Mouse (Mus musculus) erythroblast, embryonic 14.5 days (primary cell): ENCODE data around the gene Myh10.

Experiments
- GATA1 ChIP-seq: IDR thresholded peaks from 2 replicates; pipeline ENCODE4 v1.6.1; 2012; ENCODE audit warnings: low read length, inconsistent platforms, mixed read lengths
- TAL1 ChIP-seq: IDR thresholded peaks from 3 replicates; pipeline ENCODE4 v1.6.1; 2012; ENCODE audit warnings: low read length, inconsistent platforms, mixed read lengths

DNA sequence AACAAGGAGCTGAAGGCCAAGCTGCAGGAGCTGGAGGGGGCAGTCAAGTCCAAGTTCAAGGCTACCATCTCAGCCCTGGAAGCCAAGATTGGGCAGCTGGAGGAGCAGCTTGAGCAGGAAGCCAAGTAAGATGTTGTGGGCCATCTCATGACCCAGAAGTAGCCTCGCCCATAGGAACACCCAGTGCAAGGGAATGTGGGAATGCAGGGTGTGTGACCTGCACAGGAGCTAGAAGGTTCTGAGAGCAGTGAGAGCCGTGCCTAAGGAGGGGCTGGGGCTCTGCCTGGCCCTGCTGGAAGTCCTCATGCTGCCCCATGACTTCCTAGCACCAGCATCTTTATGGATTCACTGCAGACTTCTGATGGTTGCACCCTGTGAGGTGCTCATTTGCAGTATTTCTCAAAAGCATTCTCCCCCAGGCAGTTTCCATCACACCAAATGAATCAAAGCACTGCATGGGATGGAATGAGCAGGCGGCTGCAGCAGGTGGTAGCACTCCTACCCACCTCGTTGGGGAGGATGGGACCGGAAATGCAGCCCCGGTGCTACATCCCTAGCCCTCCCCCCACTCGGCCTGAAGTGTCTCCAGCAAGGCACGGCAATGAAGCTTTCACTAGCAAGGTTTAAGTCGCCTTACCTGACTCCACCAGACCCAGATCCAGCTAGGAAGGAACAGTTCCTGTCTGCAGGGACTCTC, 120.7 kb downstream of the Myh10 start:
- TF ChIP-seq GATA1 (no peak), TAL1 (no peak)
